Comparison of ENCODE assay signal across 23 mouse cellular contexts in genomic region chr7:84667946-84668345, GRCm38 (mm10). TPM values are rescaled to one million over a fixed set of nuclear protein-coding genes. Genes with fewer than 3 reads are reported as not detected.
A peak's percentile ranks its signal among the peaks of the same experiment; 100 is the strongest.
DNase-seq lines count a peak whose midpoint lies in the region; ATAC-seq and TF ChIP-seq lines count a peak whose summit lies in the region.
"Had no signal": no experiment of that assay in that cellular context is flagged by ENCODE, and none has a peak within 500 bp of the region (broad histone marks: within the 10 kb centered on the region; RNA-seq: fewer than 3 reads in every experiment).

No protein-coding gene starts in this region.

- no peak for TF ChIP-seq CTCF in hindbrain, postnatal 0 days (IDR thresholded peaks at IDR 0.05; ENCODE audit: low read depth)

- peaks cover 6% of the 10 kb centered on the region for H3K4me1 ChIP-seq in hindbrain, postnatal 0 days (ENCODE audit: insufficient read depth, low read length)
- no peaks in the 10 kb centered on the region for H3K4me1 ChIP-seq in hindbrain, embryonic 11.5 days (replicated peaks; ENCODE audit: control insufficient read depth, insufficient read depth, low read length)

- no peak overlapping the region for H3K4me3 ChIP-seq in hindbrain, postnatal 0 days (ENCODE audit: low read length)
- no peak overlapping the region for H3K4me3 ChIP-seq in hindbrain, embryonic 11.5 days (ENCODE audit: low read depth, low read length)
- H3K4me3 ChIP-seq: embryonic facial prominence, embryonic 12.5 days; erythroblast, embryonic 14.5 days; layer of hippocampus, adult 2 months had no signal

- peak; percentile 9 for DNase-seq in embryo, embryonic 10 days (ENCODE audit: low spot score)
- DNase-seq in embryo, embryonic 9.5 days (ENCODE audit: extremely low spot score), result no peak
- DNase-seq in hindbrain, postnatal 0 days (ENCODE audit: low spot score), result peak; percentile 55
- DNase-seq in hindbrain, embryonic 11.5 days (ENCODE audit: low spot score), result no peak
- DNase-seq in cerebellum, adult 11-12 months, result peak; percentile 54
- DNase-seq in cerebellum, postnatal 14 days, result peak; percentile 55 to 72
- DNase-seq in lung, postnatal 25 days (ENCODE audit: low spot score), result no peak
- DNase-seq in ovary, postnatal 10 days (ENCODE audit: low spot score), result no peak
- DNase-seq: adrenal gland, postnatal 10 days; gastrocnemius, postnatal 14 days; heart, adult 18-20 months; heart, postnatal 36 days; kidney, adult 2 months; kidney, postnatal 14 days; liver; right cerebral cortex, postnatal 4 days had no signal

- 0 out of 2 replicates have a peak overlapping the region, but pooled peaks have one; percentile 38 for H3K27ac ChIP-seq in hindbrain, postnatal 0 days
- H3K27ac ChIP-seq in hindbrain, embryonic 11.5 days (ENCODE audit: low read depth, low read length), result no peak overlapping the region
- H3K27ac ChIP-seq: embryonic facial prominence, embryonic 12.5 days; layer of hippocampus, adult 2 months; stomach, postnatal 0 days had no signal

- no peaks in the 10 kb centered on the region for H3K9me3 ChIP-seq in hindbrain, postnatal 0 days (ENCODE audit: low read length)
- H3K9me3 ChIP-seq in hindbrain, embryonic 11.5 days (ENCODE audit: control insufficient read depth, low read length), result no peaks in the 10 kb centered on the region
- H3K9me3 ChIP-seq: embryonic facial prominence, embryonic 12.5 days had no signal

- no peak overlapping the region for H3K4me2 ChIP-seq in hindbrain, postnatal 0 days (ENCODE audit: low read depth, low read length)
- no peak overlapping the region for H3K4me2 ChIP-seq in hindbrain, embryonic 11.5 days (replicated peaks; ENCODE audit: low read depth, low read length)
- H3K4me2 ChIP-seq: embryonic facial prominence, embryonic 12.5 days had no signal

- no peak overlapping the region for H3K9ac ChIP-seq in hindbrain, postnatal 0 days (replicated peaks; ENCODE audit: low read length)
- H3K9ac ChIP-seq in hindbrain, embryonic 11.5 days (ENCODE audit: low read depth, low read length), result no peak overlapping the region
- H3K9ac ChIP-seq: embryonic facial prominence, embryonic 12.5 days had no signal

- WGBS in hindbrain, postnatal 0 days, result 57% methylated on average over 5 of the region's 5 CpGs
- 85% methylated on average over 5 of the region's 5 CpGs for WGBS in hindbrain, embryonic 11.5 days

- ATAC-seq in hindbrain, postnatal 0 days, result 0 out of 2 replicates have a peak, but pooled peaks have one; percentile 45
- no peak for ATAC-seq in hindbrain, embryonic 11.5 days (ENCODE audit: low FRiP score)
- ATAC-seq: activated CD4-positive, CD25-positive, alpha-beta regulatory T cell, adult 4 months; inflammation-experienced regulatory T-cells, adult 6 months; lung, postnatal 0 days had no signal

- no peaks in the 10 kb centered on the region for H3K27me3 ChIP-seq in hindbrain, postnatal 0 days (ENCODE audit: insufficient read depth, low read length)
- H3K27me3 ChIP-seq in hindbrain, embryonic 11.5 days (ENCODE audit: control insufficient read depth, insufficient read depth, low read length), result no peaks in the 10 kb centered on the region
- H3K27me3 ChIP-seq: embryonic facial prominence, embryonic 12.5 days had no signal

- H3K36me3 ChIP-seq in hindbrain, postnatal 0 days (ENCODE audit: insufficient read depth, low read length), result no peaks in the 10 kb centered on the region
- H3K36me3 ChIP-seq in hindbrain, embryonic 11.5 days (ENCODE audit: control insufficient read depth, insufficient read depth, low read length), result no peaks in the 10 kb centered on the region
- H3K36me3 ChIP-seq: embryonic facial prominence, embryonic 12.5 days had no signal

RNA-seq across cellular contexts. Expression of gene Zfand6, which starts 21.8 kb away (rescaled TPM):
- total RNA-seq in hindbrain, postnatal 0 days (2014; rRNA removed), result 82.5 and 104 TPM in 2 replicates
- 141 and 152 TPM in 2 replicates for polyA plus RNA-seq in hindbrain, postnatal 0 days (2015; fragmentation: Nextera tagmentation; extraction: Ambion mirVana)
- polyA plus RNA-seq in hindbrain, embryonic 11.5 days (2014; fragmentation: Nextera tagmentation; extraction: Ambion mirVana), result 208 and 230 TPM in 2 replicates

Comparison
In these comparisons a context has a peak if more than half of its experiments do, and no peak if none do; other contexts are left out.
1. DNase-seq: peak in embryo, embryonic 10 days (single experiment), hindbrain, postnatal 0 days (single experiment), cerebellum, adult 11-12 months (single experiment) and cerebellum, postnatal 14 days (2 of 2); none in embryo, embryonic 9.5 days (single experiment), hindbrain, embryonic 11.5 days (single experiment), lung, postnatal 25 days (single experiment) and ovary, postnatal 10 days (single experiment).